Mouse (Mus musculus) forebrain, embryonic 11.5 days (tissue): ENCODE measurements around the gene Dusp27. TPM values are rescaled to one million over a fixed set of nuclear protein-coding genes. Genes with fewer than 3 reads are reported as not detected.

Source experiments
- ATAC-seq: fragments of 200-750 bp; cut with Nextera tagmentation; replicated peaks from 2 replicates; pipeline ENCODE4 v1.8.0; 2017; ENCODE audit warnings: moderate TSS enrichment; ENCODE audit not compliant: low FRiP score
- DNase-seq: peaks from one replicate; pipeline ENCODE4 v3.0.0-alpha.2; 2017; ENCODE audit warnings: low spot score
- H3K27ac ChIP-seq: fragments of 300-500 bp; sonication (generic); 2 replicates; pipeline ENCODE4 v1.5.1; 2014; ENCODE audit warnings: low read depth, low read length
- H3K27me3 ChIP-seq: fragments of 300-500 bp; sonication (generic); 2 replicates; pipeline ENCODE4 v1.6.1; 2014; ENCODE audit warnings: mild to moderate bottlenecking, low read length, mixed read lengths; ENCODE audit not compliant: control insufficient read depth, insufficient read depth
- H3K36me3 ChIP-seq: fragments of 300-500 bp; sonication (generic); 2 replicates; pipeline ENCODE4 v1.6.1; 2014; ENCODE audit warnings: mild to moderate bottlenecking, low read length, moderate library complexity, mixed read lengths; ENCODE audit not compliant: control insufficient read depth, insufficient read depth
- H3K4me1 ChIP-seq: fragments of 300-500 bp; sonication (generic); replicated peaks from 2 replicates; pipeline ENCODE4 v1.6.1; 2014; ENCODE audit warnings: low read length, mixed read lengths; ENCODE audit not compliant: control insufficient read depth, insufficient read depth
- H3K4me2 ChIP-seq: fragments of 300-500 bp; sonication (generic); 2 replicates; pipeline ENCODE4 v1.6.1; 2014; ENCODE audit warnings: low read depth, mild to moderate bottlenecking, low read length, moderate library complexity, mixed read lengths; ENCODE audit not compliant: severe bottlenecking
- H3K4me3 ChIP-seq: fragments of 300-500 bp; sonication (generic); 2 replicates; pipeline ENCODE4 v1.5.1; 2014; ENCODE audit warnings: low read depth, low read length
- H3K9ac ChIP-seq: fragments of 300-500 bp; sonication (generic); 2 replicates; pipeline ENCODE4 v1.6.1; 2014; ENCODE audit warnings: low read length
- H3K9me3 ChIP-seq: fragments of 300-500 bp; sonication (generic); 2 replicates; pipeline ENCODE4 v1.6.1; 2016; ENCODE audit warnings: low read length, mixed read lengths; ENCODE audit not compliant: control insufficient read depth
- WGBS: fragments of 180-500 bp; shearing (Covaris S2); extraction: QIAGEN DNeasy Blood & Tissue Kit; methylation state at CpG from one replicate; pipeline ENCODE4 v1.1.7; 2014; 5-methylcytosine and 5-hydroxymethylcytosine counted together
- polyA plus RNA-seq: library from polyadenylated mRNA; unstranded; fragments of >200 nt; fragmentation: Nextera tagmentation; extraction: Ambion mirVana; gene quantifications from 2 replicates; pipeline ENCODE4 v1.2.1, GENCODE M21; 2014

Dusp27 gene
- polyA plus RNA-seq, 1 experiment from 2014 or later: 1.8 TPM

- Histone ChIP-seq H3K27ac (no peak overlapping the region), H3K4me2 (no peak overlapping the region), H3K4me3 (no peak overlapping the region), H3K4me1 (no peaks in the 10 kb centered on the region), H3K27me3 (no peaks in the 10 kb centered on the region), H3K9ac (no peak overlapping the region), H3K36me3 (no peaks in the 10 kb centered on the region), H3K9me3 (no peaks in the 10 kb centered on the region)
- 82% methylated on average over 13 of the region's 13 CpGs for WGBS
- ATAC-seq: no peak
- peak; percentile 48 for DNase-seq
Measured at GRCm38 (mm10) chr1:166138136-166138535, 10.4 kb upstream of the Dusp27 start.

- DNase-seq (peak; percentile 37), ATAC-seq (no peak)
- Histone ChIP-seq H3K27ac (no peak overlapping the region), H3K27me3 (no peaks in the 10 kb centered on the region), H3K4me2 (no peak overlapping the region), H3K36me3 (no peaks in the 10 kb centered on the region), H3K4me3 (no peak overlapping the region), H3K9ac (no peak overlapping the region), H3K9me3 (no peaks in the 10 kb centered on the region), H3K4me1 (no peaks in the 10 kb centered on the region)
- 75% methylated on average over 7 of the region's 7 CpGs for WGBS
Measured at GRCm38 (mm10) chr1:166137244-166137938, 9.7 kb upstream of the Dusp27 start.

DNA sequence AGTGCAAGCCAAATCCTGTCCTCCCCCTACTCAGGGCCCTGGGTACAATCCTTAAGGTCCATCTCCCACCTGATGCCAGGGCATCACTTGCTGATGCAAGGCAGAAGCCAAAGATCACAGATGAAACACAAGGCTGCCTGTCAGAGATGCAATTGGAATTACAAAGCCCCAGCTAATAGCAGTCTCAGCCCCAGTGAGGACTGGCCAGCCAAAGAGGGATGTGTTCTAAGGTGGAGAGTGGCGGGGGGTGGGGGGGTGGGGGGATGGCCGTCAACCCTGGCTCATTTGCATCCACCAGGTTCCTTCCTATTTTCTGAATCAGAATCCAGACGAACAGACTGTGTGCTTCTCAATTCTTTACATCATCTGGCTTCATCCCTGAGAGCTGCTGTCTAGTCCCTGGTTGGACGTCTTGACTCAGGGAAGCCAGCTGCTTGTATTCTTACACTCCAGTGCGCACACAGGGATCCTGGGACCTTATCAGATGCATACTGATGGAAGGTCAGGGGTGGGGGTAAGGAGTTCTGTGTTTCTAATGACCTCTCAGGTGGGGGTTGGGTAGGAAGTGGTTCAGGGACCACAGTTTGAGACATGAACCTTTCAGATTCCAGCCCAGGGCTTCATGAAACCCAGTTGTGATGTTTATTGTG is 7.5 kb upstream of the Dusp27 start:
- H3K27ac ChIP-seq: no peak overlapping the region
- no peaks in the 10 kb centered on the region for H3K4me1 ChIP-seq
- H3K9me3 ChIP-seq: no peaks in the 10 kb centered on the region
- no peak overlapping the region for H3K4me3 ChIP-seq
- ATAC-seq: no peak
- H3K9ac ChIP-seq: no peak overlapping the region
- DNase-seq: peak; percentile 11
- no peaks in the 10 kb centered on the region for H3K27me3 ChIP-seq
- 30% methylated on average over 5 of the region's 5 CpGs for WGBS
- no peaks in the 10 kb centered on the region for H3K36me3 ChIP-seq
- H3K4me2 ChIP-seq: no peak overlapping the region

GRCm38 (mm10) chr1:166132367-166132766 is 4.6 kb upstream of the Dusp27 start:
- H3K27me3 ChIP-seq: no peaks in the 10 kb centered on the region
- DNase-seq (peak; percentile 22), ATAC-seq (no peak)
- H3K9ac ChIP-seq: no peak overlapping the region
- H3K36me3 ChIP-seq: no peaks in the 10 kb centered on the region
- no peak overlapping the region for H3K4me3 ChIP-seq
- H3K9me3 ChIP-seq: no peaks in the 10 kb centered on the region
- H3K4me2 ChIP-seq: no peak overlapping the region
- no peaks in the 10 kb centered on the region for H3K4me1 ChIP-seq
- H3K27ac ChIP-seq: no peak overlapping the region
- WGBS: 54% methylated on average over 4 of the region's 4 CpGs

GRCm38 (mm10) chr1:166130224-166130860 is 2.6 kb upstream of the Dusp27 start, which contains the start of gene Gpa33:
Gene Gpa33 (plus strand): TSS chr1:166130238.
- ATAC-seq (no peak), DNase-seq (peak; percentile 36)
- no peaks in the 10 kb centered on the region for H3K9me3 ChIP-seq
- no peak within 1 kb of the TSS for H3K27ac ChIP-seq
- H3K27me3 ChIP-seq: no peaks in the 10 kb centered on the region
- WGBS: 92% methylated on average over 5 of the region's 5 CpGs
- no peak within 1 kb of the TSS for H3K4me3 ChIP-seq
- H3K4me2 ChIP-seq: no peak within 1 kb of the TSS
- no peaks in the 10 kb centered on the region for H3K36me3 ChIP-seq
- H3K9ac ChIP-seq: no peak within 1 kb of the TSS
- no peaks in the 10 kb centered on the region for H3K4me1 ChIP-seq

GRCm38 (mm10) chr1:166128551-166128950 is 829 bp upstream of the Dusp27 start:
- Histone ChIP-seq H3K9me3 (no peaks in the 10 kb centered on the region), H3K4me1 (no peaks in the 10 kb centered on the region), H3K9ac (no peak overlapping the region), H3K27ac (no peak overlapping the region), H3K36me3 (no peaks in the 10 kb centered on the region), H3K4me2 (no peak overlapping the region), H3K27me3 (no peaks in the 10 kb centered on the region), H3K4me3 (no peak overlapping the region)
- 92% methylated on average over 5 of the region's 5 CpGs for WGBS
- DNase-seq (peak; percentile 8), ATAC-seq (no peak)

DNA sequence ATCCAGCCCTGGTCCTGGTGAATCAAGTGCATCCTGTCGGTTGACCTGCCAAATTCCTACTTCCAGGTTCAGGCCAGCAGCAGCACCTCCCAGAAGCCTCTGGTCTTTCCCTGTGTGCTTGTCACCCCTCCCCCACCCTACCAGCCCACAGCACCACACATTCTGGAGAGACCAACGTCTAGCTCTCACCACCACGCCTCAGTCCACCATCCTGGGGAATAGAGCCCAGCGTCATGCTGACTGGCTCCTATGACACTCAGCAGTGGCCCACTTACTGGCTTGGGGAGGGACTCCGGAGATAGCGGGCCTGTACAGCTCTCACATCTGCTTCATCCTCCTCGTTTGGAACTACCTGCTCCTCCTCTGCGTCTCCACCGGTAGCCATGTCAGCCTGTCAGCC is 927 bp downstream of the Dusp27 start:
- WGBS: 77% methylated on average over 9 of the region's 9 CpGs
- Histone ChIP-seq H3K9ac (no peak overlapping the region), H3K27me3 (no peaks in the 10 kb centered on the region), H3K4me2 (0 out of 2 replicates have a peak overlapping the region, but pooled peaks have one; percentile 1), H3K27ac (no peak overlapping the region), H3K36me3 (no peaks in the 10 kb centered on the region), H3K4me1 (no peaks in the 10 kb centered on the region), H3K9me3 (no peaks in the 10 kb centered on the region; the same call in 1 of the 2 replicates), H3K4me3 (no peak overlapping the region)
- DNase-seq (peak; percentile 47), ATAC-seq (0 out of 2 replicates have a peak, but pooled peaks have one; percentile 36)

DNA sequence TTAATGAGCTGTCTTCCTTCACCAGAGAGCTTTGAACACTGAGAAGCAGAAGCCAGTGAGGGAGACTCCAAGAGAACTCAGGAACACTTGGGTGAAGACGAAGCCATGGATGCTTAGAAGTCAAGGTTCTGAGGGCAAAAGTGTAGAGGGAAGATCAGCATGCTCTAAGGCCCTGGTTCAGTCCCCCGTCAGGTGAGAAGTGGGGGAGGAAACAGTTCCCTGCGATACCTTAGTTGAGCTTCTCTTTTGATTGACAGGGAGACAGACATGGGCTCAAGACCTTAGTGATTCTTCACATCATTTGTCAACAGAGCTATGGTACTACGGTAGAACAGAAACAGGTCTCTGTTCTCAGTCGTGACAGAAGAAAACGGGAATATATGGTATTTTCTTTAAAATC is 1.4 kb downstream of the Dusp27 start:
- Histone ChIP-seq H3K36me3 (no peaks in the 10 kb centered on the region), H3K9ac (no peak overlapping the region), H3K27me3 (no peaks in the 10 kb centered on the region), H3K4me1 (no peaks in the 10 kb centered on the region), H3K9me3 (no peaks in the 10 kb centered on the region; the same call in 1 of the 2 replicates), H3K4me2 (no peak overlapping the region), H3K4me3 (no peak overlapping the region), H3K27ac (no peak overlapping the region)
- DNase-seq (peak; percentile 7), ATAC-seq (no peak)
- WGBS: 91% methylated on average over 6 of the region's 6 CpGs
